Mouse (Mus musculus) C2C12 (cell line): ENCODE data around the gene Slc2a5.

Experiments used
- CEBPB ChIP-seq: IDR thresholded peaks from one replicate; pipeline ENCODE4 v1.6.1; 2011; ENCODE audit warnings: low read depth, mild to moderate bottlenecking, control low read depth, moderate library complexity
- CTCF ChIP-seq: IDR thresholded peaks from one replicate; pipeline ENCODE4 v1.5.1; 2011; ENCODE audit not compliant: control insufficient read depth, insufficient read depth, insufficient read length
- FOSL1 ChIP-seq: IDR thresholded peaks from one replicate; pipeline ENCODE4 v1.8.0; 2011; ENCODE audit warnings: mild to moderate bottlenecking, low read length; ENCODE audit not compliant: poor library complexity, insufficient read depth, severe bottlenecking
- MAX ChIP-seq: IDR thresholded peaks from one replicate; pipeline ENCODE4 v1.6.1; 2011; ENCODE audit warnings: mild to moderate bottlenecking, control low read depth
- MYOD1 ChIP-seq: IDR thresholded peaks from one replicate; pipeline ENCODE4 v1.6.1; 2011; ENCODE audit warnings: low read depth; ENCODE audit not compliant: control insufficient read depth, insufficient read length
- MYOG ChIP-seq: IDR thresholded peaks from one replicate; pipeline ENCODE4 v1.6.1; 2011; ENCODE audit not compliant: control insufficient read depth, insufficient read length; ENCODE audit errors: extremely low read depth
- USF1 ChIP-seq: IDR thresholded peaks from one replicate; pipeline ENCODE4 v1.6.1; 2011; ENCODE audit warnings: low read depth, mild to moderate bottlenecking, control low read depth, moderate library complexity

GRCm38 (mm10) chr4:150105671-150106070 lies 13.4 kb upstream of the Slc2a5 start:
- TF ChIP-seq CTCF, result no peak
- no peak for TF ChIP-seq MAX
- TF ChIP-seq MYOD1, result no peak
- no peak for TF ChIP-seq CEBPB
- no peak for TF ChIP-seq MYOG
- no peak for TF ChIP-seq USF1
- TF ChIP-seq FOSL1, result no peak
